Mouse (Mus musculus): Measurements from ENCODE around the gene Mrps30.

GRCm38 (mm10) chr13:118386511-118387447, at the start of gene Mrps30, which contains the start of gene B430218F22Rik:
- TF ChIP-seq CTCF (IDR thresholded peaks at IDR 0.05; ENCODE audit: low read depth, low read length) (no peak), TAL1 (conservative IDR thresholded peaks at IDR 0.05; ENCODE audit: low read depth, low read length) (no peak), GATA2 (IDR thresholded peaks at IDR 0.05; ENCODE audit: borderline replicate concordance, low read depth, low read length) (no peak)
